Mouse (Mus musculus) heart, postnatal 10 days (tissue): ENCODE data around the gene Psmg1. TPM values are rescaled to one million over a fixed set of nuclear protein-coding genes. Genes with fewer than 3 reads are reported as not detected.
A peak's percentile ranks its signal among the peaks of the same experiment; 100 is the strongest.
"Not testable (repeated sequence)": the region's sequence is repeated elsewhere in the genome, so short reads cannot be mapped to it uniquely, and the experiment has no call there.

Source experiments
- DNase-seq, 2 experiments: peaks; one replicate each; pipeline ENCODE4 v3.0.0; 2021
- intact Hi-C: fragments of 180-260 bp; cut with DNase I; formaldehyde crosslinking; loops from one replicate; pipeline ENCODE4 v1.15.1; 2025
- total RNA-seq, 2 experiments: library from RNA; stranded (reverse); gene quantifications; 2 replicates each; pipeline ENCODE4 v1.2.3; 2021

Gene Psmg1
- total RNA-seq: 10 to 100 TPM; 23.8 to 30.0 TPM

DNA sequence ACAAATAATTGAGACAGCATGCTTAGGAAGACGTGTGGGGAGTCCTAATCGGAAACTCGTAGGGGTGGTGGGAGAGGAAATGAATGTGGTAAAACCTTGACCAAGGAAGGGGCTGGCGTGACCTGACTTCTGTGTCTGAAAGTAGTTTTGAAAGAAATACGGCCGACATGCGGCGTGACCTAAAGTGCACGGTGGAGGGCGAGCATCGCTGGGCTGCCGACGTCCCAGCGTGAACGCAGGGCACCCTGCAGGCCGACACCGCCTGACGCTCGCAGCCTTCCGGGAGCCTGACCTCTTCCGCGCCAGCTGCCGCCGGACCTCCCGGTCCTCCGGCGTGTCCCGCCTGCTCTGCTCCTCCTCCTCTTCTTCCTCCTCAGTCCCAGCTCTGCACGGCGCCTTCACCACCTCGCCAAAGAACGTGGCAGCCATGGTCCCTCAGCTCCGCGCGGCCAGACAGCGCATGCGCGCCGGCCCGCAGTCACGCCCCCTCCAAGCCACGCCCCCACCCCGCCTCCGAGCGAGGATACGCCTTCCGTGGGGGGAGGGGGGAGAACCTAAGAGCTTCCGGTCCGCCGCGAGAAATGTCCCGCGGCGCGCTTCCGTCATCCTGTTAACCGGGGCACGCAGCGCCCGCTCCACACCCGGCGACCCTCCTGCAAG is at the start of gene Psmg1:
Gene Psmg1 (minus strand): TSS at position 499 of the 660 bp plus-strand sequence.
- peak; percentile 98 to 99 for DNase-seq
- intact Hi-C loops: no loop called here

DNA sequence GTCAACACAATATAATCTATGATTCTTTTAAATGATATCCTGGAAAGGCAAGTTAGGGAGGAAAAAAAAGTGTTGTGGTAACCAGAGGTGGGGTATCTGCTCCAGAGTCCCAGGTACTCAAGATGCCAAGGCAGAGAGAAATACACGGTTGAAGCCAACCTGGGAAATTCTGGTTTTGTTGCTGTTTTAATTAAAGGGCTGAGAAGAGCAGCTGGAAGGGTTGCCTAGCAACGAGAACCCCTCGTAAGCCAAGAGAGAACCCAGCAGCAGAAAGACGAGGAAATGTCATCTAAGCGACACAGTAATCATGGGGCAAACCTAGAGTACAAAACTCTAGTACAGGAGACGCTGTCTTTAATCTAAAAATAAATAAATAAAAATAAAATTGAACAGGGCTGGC is 48.8 kb upstream of the Psmg1 start:
- no peak for DNase-seq
- intact Hi-C loops: no loop called here

DNA sequence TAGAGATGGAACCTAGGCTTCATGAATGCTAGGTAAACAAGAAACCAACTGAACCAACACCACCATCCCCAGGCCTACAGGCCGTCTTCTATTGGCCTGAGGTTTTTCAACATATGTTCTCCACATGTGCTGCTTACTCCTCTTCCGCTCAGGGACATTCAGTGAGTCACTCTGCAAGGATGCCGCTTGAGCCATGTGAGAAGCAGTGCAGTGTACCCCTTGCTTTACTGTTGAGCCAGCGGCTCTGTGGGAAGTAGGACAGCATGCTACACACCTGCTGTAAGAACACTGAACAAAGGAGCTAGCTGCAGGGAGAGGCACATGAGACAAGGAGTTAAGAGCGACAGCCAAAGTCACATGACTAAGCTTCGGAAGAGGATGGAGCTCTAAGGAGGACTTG is 43.7 kb upstream of the Psmg1 start:
- no peak for DNase-seq
- intact Hi-C loops: loop anchor here (5.0 kb wide), 1 partner anchor 118 kb away; no protein-coding TSS in a partner anchor

DNA sequence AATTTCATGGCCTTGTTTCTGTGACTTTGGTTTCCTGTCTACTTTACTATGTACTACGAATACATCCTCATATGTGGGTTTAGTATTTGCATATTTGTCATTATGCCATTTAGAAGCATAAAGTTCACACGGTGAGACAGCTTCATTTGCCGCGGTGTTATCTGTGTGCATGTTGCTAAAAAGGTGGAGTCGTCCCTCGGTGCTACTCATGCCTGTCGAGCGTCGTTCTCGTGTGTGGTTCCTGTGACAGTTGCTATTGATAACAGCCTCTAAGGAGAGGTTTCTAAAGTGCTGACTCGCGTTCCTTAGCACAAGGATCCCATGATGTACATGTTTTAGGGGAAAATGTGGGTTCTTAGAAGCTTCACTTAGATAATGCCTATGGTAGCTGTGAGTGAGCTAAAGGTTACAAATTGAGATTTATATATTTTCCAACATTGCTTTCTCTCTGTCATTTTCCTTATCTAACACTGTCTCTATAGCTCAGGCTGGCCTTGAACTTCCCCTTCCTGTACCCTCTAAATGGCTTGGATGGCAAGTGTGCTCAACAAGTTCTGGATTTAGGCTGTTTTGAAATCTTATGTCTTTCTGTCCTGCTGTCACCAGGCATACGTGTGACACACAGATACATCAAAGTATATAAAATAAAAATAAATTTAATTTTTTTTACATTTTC is 41.7 kb upstream of the Psmg1 start:
- no peak for DNase-seq
- intact Hi-C loops: loop anchor here (5.0 kb wide), 1 partner anchor 120 kb away; no protein-coding TSS in a partner anchor

- intact Hi-C loops: loop anchor here (5.0 kb wide), 1 partner anchor 122 kb away; no protein-coding TSS in a partner anchor
- DNase-seq: peak; percentile 10 to 17
Measured at GRCm38 (mm10) chr16:96030476-96031102, 39.8 kb upstream of the Psmg1 start.

GRCm38 (mm10) chr16:96026256-96026655 is 35.5 kb upstream of the Psmg1 start:
- DNase-seq: no peak
- intact Hi-C loops: no loop called here

DNA sequence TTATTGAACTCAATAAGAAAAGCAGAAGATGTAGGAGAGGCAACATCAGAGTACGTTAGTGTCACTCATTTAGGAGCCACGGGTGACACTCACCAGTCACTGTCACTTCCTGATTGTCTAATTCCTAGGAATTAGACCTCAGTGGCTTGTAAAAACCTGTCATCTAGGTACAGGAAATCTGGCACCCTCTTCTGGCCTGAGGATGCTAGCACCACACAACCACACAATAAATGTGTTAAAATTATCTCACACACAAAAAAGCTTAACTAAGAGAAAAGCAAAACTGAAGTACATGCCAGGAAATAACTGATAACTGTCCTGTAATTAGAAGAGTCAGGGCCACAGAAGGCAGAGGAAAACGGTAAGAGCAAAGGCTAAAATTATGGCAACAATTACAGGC is 34.5 kb upstream of the Psmg1 start:
- no peak for DNase-seq
- intact Hi-C loops: no loop called here

DNA sequence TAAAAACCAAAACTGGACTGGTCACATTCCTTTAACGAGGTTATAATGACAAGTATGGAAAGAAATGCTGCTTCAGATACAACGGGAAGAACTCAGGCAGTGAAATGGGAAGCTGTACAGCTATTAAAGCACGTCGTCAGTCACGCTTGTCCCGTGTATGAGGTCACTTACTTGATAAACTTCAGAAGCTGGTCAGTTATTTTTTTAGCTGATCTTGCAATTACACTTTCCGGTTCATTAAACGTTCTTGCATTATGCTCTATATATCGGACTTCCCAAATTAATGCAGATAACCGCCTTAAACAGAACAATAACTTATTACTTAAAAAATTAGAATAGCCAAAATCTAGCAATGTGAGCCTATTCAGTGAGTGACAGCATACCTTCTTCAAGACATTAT is 30.3 kb upstream of the Psmg1 start:
- intact Hi-C loops: no loop called here
- DNase-seq: no peak

GRCm38 (mm10) chr16:96009124-96009523 is 18.4 kb upstream of the Psmg1 start:
- DNase-seq, intact Hi-C loops: not testable (repeated sequence)

DNA sequence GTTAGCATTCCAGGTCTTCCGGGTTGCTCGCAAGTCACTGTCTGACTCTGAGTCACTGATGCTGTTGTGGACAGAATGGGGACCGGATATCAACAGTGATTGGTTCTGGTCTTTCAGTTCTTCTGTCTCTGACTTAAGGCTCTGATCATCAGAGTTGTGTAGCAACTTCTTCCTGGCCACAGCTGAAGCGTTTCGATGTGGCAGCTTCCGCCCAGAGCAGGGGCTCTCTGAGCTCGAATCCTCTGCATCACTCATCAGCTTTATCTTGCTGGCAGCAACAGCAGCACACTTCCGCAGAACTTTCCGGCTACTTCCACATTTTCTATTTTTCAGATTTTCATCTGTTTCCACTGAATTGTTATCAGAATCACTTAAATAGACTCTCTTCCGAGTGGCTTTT is 13.5 kb upstream of the Psmg1 start:
- DNase-seq, intact Hi-C loops: not testable (repeated sequence)

GRCm38 (mm10) chr16:95999291-95999690 is 8.5 kb upstream of the Psmg1 start:
- peak; percentile 8 to 16 for DNase-seq
- intact Hi-C loops: no loop called here

DNA sequence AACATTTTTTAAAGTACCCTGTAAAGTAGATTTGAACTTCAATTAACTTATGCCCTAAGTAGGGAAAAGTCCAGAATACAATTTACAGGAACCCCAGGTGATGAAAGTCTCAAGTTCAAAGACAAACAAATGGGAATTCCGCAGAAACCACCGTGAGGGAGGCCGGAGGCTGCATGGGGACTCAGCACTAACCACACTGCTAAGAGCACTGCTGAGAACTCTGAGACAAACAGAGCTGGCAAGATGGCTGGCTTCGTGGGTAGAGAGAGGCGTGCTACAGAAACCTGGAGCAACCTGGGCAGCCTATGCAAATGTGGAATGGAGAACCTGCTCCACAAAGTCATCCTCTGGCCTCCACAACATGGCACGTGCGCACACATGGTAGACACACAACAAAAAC is 5.4 kb upstream of the Psmg1 start:
- intact Hi-C loops: no loop called here
- no peak for DNase-seq

- DNase-seq, intact Hi-C loops: not testable (repeated sequence)
Measured at GRCm38 (mm10) chr16:95994576-95994975, 3.8 kb upstream of the Psmg1 start.

- DNase-seq: no peak
- intact Hi-C loops: no loop called here
Measured at GRCm38 (mm10) chr16:95992596-95992995, 1.8 kb upstream of the Psmg1 start.

DNA sequence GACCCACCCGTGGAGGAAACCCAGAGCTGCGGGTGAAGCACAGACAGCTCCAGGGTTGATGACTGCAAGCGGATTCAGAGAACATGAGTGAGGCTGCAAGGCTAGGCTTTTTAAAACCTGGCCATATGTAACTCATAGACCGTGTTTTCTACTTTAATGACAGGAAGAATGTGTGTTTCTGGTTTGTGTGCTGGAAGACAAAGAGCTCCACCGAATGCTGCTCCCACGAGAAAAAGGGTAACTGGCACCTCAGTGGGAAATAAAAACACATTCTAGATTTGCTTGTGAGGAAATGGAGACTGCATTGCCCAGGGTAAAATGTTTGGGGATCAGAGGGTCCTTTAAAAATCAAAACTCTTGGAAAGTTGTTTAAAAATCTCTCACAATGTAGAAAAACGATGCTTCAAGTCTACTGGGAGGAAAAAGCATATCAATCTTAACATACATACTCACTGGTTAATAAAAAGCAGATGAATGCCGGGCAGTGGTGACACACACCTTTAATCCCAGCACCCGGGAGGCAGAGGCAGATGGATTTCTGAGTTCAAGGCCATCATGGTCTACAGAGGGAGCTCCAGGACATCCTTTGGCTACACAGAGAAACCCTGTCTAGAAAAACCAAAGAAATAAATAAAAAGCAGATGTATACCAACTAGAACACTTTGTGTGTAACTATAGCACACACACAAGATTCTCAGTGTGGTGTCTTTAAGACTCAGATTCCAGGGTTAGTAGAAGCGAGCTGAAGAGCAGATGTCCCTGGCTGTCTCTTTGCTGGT is 551 bp upstream of the Psmg1 start:
- intact Hi-C loops: no loop called here
- peak; percentile 13 to 21 for DNase-seq

DNA sequence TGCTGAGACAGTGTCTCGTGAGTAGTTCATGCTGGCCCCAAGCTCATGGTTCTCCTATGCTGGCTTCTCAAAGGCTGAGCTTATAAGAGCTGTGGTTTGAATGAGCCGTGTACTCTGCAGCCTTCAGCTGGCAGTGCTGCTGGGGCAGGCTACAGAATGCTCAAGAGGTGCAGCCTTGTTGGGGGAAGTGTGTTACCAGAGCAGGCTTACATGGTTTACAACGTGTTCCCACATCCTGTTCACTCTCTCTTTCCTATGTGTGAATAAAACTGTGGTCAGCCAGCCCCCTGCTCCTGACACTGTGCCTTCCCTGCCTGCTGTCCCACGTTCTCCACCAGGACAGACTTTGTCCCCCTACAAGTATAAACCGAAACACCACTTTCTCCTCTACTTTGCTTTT is 5.8 kb downstream of the Psmg1 start:
- intact Hi-C loops: no loop called here
- DNase-seq: no peak

- DNase-seq: peak in 1 of 2 experiments; percentile 12
- intact Hi-C loops: no loop called here
Measured at GRCm38 (mm10) chr16:95983601-95984000, 7.2 kb downstream of the Psmg1 start.

- intact Hi-C loops: no loop called here
- DNase-seq: no peak
Measured at GRCm38 (mm10) chr16:95970841-95971240, 19.9 kb downstream of the Psmg1 start.

DNA sequence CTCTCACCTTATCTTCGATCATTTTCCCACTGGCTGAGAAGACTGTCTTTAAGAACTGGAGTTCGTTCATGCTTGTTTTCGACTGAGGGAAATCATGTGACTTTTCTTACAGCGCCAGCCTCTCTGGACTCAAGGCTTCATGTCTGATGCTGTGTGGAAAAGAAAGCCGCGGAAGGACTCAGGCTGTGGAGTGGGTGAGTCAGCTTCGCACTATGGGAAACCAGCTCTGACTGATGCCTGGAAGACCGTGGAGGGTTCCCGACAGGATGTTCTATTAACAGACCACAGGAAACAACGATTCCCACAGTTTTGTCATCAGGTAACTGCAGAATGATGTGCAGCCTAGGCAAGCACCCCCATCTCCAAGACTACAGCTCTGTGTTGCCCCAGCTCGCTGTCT is 23.3 kb downstream of the Psmg1 start:
- intact Hi-C loops: loop anchor here (10.0 kb wide), 1 partner anchor 773 kb away; no protein-coding TSS in a partner anchor

GRCm38 (mm10) chr16:95964427-95965023 is 26.2 kb downstream of the Psmg1 start:
- peak; percentile 40 to 68 for DNase-seq
- intact Hi-C loops: loop anchor here (2.0 to 10.0 kb wide), 4 partner anchors 360 to 770 kb away; no protein-coding TSS in a partner anchor

More for the DNA sequence above, 23.3 kb downstream of the Psmg1 start:
- DNase-seq: no peak
